Mouse (Mus musculus) central nervous system, embryonic 14 days (tissue): ENCODE data around the gene Gm16429. TPM values are rescaled to one million over a fixed set of nuclear protein-coding genes. Genes with fewer than 3 reads are reported as not detected.

ENCODE experiments used
- polyA plus RNA-seq: library from polyadenylated mRNA; depleted of rRNA; stranded (reverse); fragments of >200 nt; gene quantifications from 2 replicates; pipeline ENCODE4 v1.2.3, GENCODE M21; 2012; rRNA removed

The Gm16429 gene
- polyA plus RNA-seq: not detected in 2 replicates

GRCm38 (mm10) chr5:93928952-93929351, at the start of gene Gm16429:
Gene Gm16429, minus strand, starts transcription at chr5:93929052.

Other genes starting within 250 kb of the Gm16429 start
- gene Gm7792, start 85.3 kb downstream of the Gm16429 start, polyA plus RNA-seq: not detected in 2 replicates
- gene BC061212, start 141.5 kb upstream of the Gm16429 start, polyA plus RNA-seq: not detected in 2 replicates
- not detected in 2 replicates for gene Gm6351, start 147.3 kb upstream of the Gm16429 start, polyA plus RNA-seq